Mouse (Mus musculus) adrenal gland, adult 8-10 months (tissue): Measurements from ENCODE around the gene Sgsm1. TPM values are rescaled to one million over a fixed set of nuclear protein-coding genes. Genes with fewer than 3 reads are reported as not detected.

Source experiments
- DNase-seq: peaks from one replicate; pipeline ENCODE4 v3.0.0; 2022
- total RNA-seq, 4 experiments: library from RNA; stranded (reverse); gene quantifications; 2 replicates each; pipeline ENCODE4 v1.2.4; 2022

Sgsm1 gene
- total RNA-seq, 4 experiments from 2014 or later: 14.8 to 23.5 (median 18.8) TPM

- no peak for DNase-seq
These were observed 94.1 kb downstream of the Sgsm1 start for GRCm38 (mm10) chr5:113216328-113216960.

- no peak for DNase-seq
These were observed 95.0 kb downstream of the Sgsm1 start for GRCm38 (mm10) chr5:113215610-113216011.

- no peak for DNase-seq
These were observed 96.1 kb downstream of the Sgsm1 start for GRCm38 (mm10) chr5:113214455-113214854.

GRCm38 (mm10) chr5:113214041-113214440, 96.5 kb downstream of the Sgsm1 start:
- no peak for DNase-seq

- no peak for DNase-seq
These were observed 98.3 kb downstream of the Sgsm1 start for GRCm38 (mm10) chr5:113212156-113212835.

- DNase-seq: no peak
These were observed 100.3 kb downstream of the Sgsm1 start for GRCm38 (mm10) chr5:113210314-113210713.

- DNase-seq: no peak
These were observed 100.7 kb downstream of the Sgsm1 start for GRCm38 (mm10) chr5:113209898-113210297.

GRCm38 (mm10) chr5:113209401-113209750, 101.2 kb downstream of the Sgsm1 start:
- DNase-seq: no peak

GRCm38 (mm10) chr5:113208622-113209400, 101.8 kb downstream of the Sgsm1 start:
- no peak for DNase-seq

- no peak for DNase-seq
These were observed 102.5 kb downstream of the Sgsm1 start for GRCm38 (mm10) chr5:113208048-113208447.

- no peak for DNase-seq
These were observed 103.8 kb downstream of the Sgsm1 start for GRCm38 (mm10) chr5:113206670-113207352.

GRCm38 (mm10) chr5:113204193-113204592, 106.4 kb downstream of the Sgsm1 start:
- DNase-seq: no peak

GRCm38 (mm10) chr5:113199772-113200134, 110.8 kb downstream of the Sgsm1 start:
- no peak for DNase-seq

GRCm38 (mm10) chr5:113199126-113199771, 111.3 kb downstream of the Sgsm1 start:
- no peak for DNase-seq

GRCm38 (mm10) chr5:113196916-113197794, 113.4 kb downstream of the Sgsm1 start:
- no peak for DNase-seq

- DNase-seq: no peak
These were observed 114.7 kb downstream of the Sgsm1 start for GRCm38 (mm10) chr5:113195907-113196306.

- DNase-seq: no peak
These were observed 115.1 kb downstream of the Sgsm1 start for GRCm38 (mm10) chr5:113195451-113195850.

- DNase-seq: no peak
These were observed 116.8 kb downstream of the Sgsm1 start for GRCm38 (mm10) chr5:113193762-113194161.
